Mouse (Mus musculus) small intestine, adult 2 months (tissue): ENCODE data around the gene Zfpm1.

Experiments used
- CTCF ChIP-seq: fragments of 200-500 bp; IDR thresholded peaks from 2 replicates; pipeline ENCODE4 v1.5.1; 2012; ENCODE audit warnings: low read depth, mild to moderate bottlenecking, control low read depth, inconsistent platforms, low read length, moderate library complexity, mixed read lengths; ENCODE audit not compliant: insufficient replicate concordance, insufficient read length; ENCODE audit errors: extremely low read depth
- POLR2A ChIP-seq: fragments of 200-500 bp; IDR thresholded peaks from 2 replicates; pipeline ENCODE4 v1.6.1; 2012; ENCODE audit warnings: low read depth, mild to moderate bottlenecking, control low read depth, inconsistent platforms, low read length, moderate library complexity

- TF ChIP-seq POLR2A (no peak), CTCF (no peak)
Observed at GRCm38 (mm10) chr8:122325196-122325595, 43.3 kb downstream of the Zfpm1 start.
